Mouse (Mus musculus) G1E (cell line): ENCODE results near the gene AU040320.

Experiments
- CTCF ChIP-seq: IDR thresholded peaks from 2 replicates; pipeline ENCODE4 v1.5.1; 2012; ENCODE audit warnings: low read depth, low read length, inconsistent platforms, mixed read lengths
- GATA1 ChIP-seq: IDR thresholded peaks from 2 replicates; pipeline ENCODE4 v1.6.1; 2012; ENCODE audit warnings: borderline replicate concordance, low read length, inconsistent platforms, mixed read lengths

DNA sequence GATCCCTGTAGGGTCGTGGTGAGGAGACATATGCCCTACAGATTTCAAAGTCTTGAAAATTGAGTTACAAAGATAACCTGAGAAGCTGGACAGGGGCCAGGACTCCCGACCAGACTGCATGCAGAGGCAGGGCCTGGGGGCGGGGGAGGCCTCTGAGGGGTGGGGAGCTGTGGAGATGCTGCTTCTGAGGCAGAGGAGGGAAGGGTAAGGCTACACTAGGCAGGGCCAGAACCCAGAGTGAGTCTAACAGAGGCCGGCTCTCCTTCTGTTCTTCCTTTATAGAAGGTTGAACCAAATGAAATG, 97.4 kb downstream of the AU040320 start:
- TF ChIP-seq CTCF (no peak), GATA1 (no peak)
